Mouse (Mus musculus) mature B cell (primary cell): ENCODE measurements around the gene Celsr2.

Experiments used
- in situ Hi-C: fragments of 300-500 bp; cut with MboI; formaldehyde crosslinking; loops from 2 replicates; pipeline ENCODE4 v1.14.3; 2019

Gene Celsr2

GRCm38 (mm10) chr3:108380695-108381094, 34.7 kb downstream of the Celsr2 start:
- in situ Hi-C loops = no loop called here

- in situ Hi-C loops = no loop called here
Measured at GRCm38 (mm10) chr3:108378875-108379663, 36.3 kb downstream of the Celsr2 start.

DNA sequence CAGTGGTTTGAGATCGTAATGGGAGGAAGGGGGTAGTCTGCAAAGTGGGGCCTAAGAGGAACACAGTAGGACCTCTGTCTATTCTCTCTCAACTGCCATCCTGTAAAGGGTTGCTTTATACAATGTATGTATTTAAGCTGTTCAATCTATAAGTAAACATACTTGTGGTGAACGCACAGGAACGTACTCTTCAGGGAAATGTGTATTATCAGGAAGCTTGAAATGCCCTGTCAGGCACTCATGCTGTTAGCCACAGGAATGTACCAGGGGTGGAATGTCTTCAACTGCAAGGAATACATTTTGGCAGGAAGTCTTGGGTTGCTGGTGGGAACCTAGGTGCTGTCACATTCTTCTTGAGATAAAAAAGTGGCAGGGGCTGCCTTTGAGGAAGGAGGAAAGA, 42.7 kb downstream of the Celsr2 start:
- in situ Hi-C loops = no loop called here

GRCm38 (mm10) chr3:108372274-108372673, 43.1 kb downstream of the Celsr2 start:
- in situ Hi-C loops = no loop called here

DNA sequence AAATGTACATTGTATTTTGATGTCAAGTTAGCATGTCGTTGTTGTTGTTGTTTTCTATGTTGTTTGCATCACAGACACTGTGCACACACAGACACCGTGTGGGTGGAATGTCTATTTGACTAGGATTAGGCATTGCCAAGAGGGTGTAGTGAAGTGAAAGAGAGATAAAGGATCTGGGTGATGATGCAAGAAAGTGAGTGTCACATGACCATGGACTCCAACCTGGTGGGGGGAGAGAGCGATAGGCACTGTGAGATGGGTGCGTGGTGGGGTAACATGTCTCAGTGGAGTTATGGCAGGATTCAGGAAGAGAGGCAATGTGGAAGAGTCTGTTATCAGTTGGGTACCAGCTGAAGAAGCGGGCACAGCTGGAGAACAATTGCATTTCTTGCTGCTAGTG, 46.6 kb downstream of the Celsr2 start:
- in situ Hi-C loops = no loop called here

DNA sequence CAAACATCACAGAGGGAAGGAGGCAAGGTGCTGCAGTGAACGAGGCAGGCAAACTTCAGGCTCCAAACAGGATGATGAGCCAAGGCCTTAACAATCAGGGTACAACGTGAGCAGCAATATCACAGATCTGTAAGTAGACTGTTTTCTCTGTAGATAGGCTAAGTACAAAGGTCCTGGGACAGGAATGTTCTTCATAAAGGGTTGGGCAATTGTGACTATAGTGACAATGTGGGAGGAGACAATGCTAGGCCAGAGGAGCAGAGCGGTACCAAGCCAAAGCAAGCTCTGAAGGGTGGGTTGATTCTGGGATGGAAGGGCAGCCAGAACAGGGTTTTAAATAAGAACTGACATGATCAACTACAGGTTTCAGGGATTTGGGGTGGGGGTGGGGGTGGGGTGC, 47.5 kb downstream of the Celsr2 start:
- in situ Hi-C loops = no loop called here

GRCm38 (mm10) chr3:108367173-108367572, 48.2 kb downstream of the Celsr2 start:
- in situ Hi-C loops = no loop called here

DNA sequence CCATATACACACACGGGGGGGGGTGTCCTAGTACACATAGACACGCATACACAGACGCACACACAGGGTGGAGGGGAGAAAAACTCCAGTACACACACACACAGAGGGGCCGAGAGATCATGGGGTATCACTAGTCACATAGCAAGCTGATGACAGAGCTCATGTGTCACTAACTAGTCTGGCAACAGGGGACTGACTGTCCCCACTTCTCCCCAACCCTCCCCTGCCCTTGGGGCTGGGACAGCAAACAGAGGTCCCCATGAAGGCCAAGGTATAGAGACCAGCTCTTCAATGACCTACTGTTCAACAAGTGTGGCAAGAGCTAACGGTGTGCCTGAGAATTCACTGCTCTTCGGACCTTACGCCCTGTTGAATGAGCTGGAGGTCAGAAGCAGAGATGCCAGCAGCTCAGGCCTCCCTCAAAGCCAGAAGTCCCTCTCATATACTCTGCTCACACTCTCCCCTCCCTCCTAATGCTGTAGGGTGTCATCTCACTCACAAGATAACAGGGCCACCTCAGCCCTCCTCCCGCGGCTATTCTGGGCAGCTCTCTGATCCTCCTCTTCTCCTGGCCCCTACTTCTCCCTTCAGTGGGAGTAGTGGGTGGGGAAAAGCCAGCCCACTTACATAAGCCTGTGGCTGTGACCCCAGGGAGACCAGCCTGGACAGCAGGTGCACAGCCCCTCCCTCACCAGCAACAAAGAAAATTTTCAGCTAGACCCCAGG, 50.9 kb downstream of the Celsr2 start, which contains the start of gene Mybphl:
TSS of gene Mybphl (plus strand) at position 642 of the 726 bp plus-strand sequence.
- in situ Hi-C loops = no loop called here

DNA sequence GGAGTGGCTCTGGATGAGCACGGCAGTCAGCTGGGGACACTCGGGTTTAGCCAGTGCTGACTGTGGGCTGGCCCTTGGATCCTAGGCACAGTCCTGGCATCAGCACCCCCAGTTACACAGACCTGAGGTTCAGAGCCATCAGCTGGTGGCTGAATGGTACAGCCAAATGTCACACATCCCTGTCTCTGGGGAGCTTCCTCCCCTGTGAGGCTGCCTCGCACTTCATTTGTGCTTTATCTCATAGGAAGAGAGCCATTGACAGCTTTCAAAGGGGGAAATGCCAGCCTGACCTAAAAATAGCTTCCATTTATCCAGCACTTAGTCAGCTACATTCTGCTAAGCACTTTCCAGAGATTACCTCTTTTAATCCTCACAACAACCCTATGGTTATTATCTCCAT, 51.7 kb downstream of the Celsr2 start:
- in situ Hi-C loops = no loop called here

- in situ Hi-C loops = no loop called here
Measured at GRCm38 (mm10) chr3:108360894-108361293, 54.5 kb downstream of the Celsr2 start.

GRCm38 (mm10) chr3:108358445-108358844, 56.9 kb downstream of the Celsr2 start:
- in situ Hi-C loops = no loop called here

- in situ Hi-C loops = no loop called here
Measured at GRCm38 (mm10) chr3:108357051-108357450, 58.3 kb downstream of the Celsr2 start.

DNA sequence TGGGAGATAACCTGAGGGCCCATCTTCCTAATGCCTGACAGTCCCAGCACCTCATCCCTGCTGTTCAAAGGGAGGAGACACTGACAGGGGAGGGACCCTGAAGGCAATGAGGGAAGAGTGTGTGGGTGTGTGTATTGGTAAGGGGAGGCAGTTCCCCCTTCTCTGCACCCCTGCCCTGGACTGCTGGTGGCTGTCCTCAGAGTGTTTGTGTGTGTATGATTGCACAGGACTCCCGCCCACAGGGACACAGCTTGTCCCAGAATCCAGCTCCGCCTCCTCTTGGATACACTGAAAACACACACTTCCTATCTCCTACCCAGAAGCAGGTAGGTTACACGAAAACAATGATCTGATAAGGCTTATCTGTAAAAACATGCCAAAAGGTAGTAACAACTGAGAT, 60.1 kb downstream of the Celsr2 start:
- in situ Hi-C loops = no loop called here

DNA sequence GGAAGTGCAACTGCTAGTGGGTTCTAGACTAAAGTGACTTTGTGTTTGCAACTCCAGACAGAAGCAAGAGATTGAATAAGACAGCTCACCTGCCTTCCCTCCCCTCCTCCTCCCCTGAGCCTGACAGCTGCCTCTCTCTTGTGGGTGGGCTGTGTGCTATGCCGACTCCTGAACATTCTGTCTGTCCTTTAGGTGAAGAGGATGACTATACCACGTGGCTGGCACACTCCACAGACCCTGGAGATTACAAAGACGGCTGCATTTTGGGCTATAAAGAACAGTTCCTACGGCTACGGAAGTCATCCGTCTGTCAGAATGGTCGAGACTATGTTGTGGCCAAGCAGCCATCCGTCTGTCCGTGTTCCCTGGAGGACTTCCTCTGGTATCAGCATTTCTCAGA, 67.0 kb downstream of the Celsr2 start:
- in situ Hi-C loops = no loop called here

DNA sequence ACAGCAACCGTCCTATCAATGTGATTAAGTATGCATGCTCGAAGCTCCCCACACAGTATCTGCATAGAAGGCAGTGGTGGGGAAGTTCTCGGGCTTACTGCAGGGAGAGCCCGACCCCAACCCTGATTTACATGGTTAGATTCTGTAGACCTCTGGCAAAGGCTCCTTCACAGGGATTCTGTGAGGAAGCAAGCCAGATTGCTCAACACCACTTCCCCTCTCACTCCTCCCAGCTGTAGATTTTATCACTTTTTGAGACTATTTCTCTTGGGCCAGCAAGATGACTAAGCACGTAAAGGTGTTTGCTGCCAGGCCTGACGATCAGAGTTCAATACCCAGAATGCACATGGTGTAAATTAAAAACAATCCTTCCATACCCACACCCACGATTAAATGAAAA, 69.5 kb downstream of the Celsr2 start:
- in situ Hi-C loops = no loop called here

GRCm38 (mm10) chr3:108342185-108342584, 73.2 kb downstream of the Celsr2 start:
- in situ Hi-C loops = no loop called here

GRCm38 (mm10) chr3:108341040-108341439, 74.3 kb downstream of the Celsr2 start:
- in situ Hi-C loops = no loop called here
